Mouse (Mus musculus) kidney, embryonic 16.5 days (tissue): ENCODE measurements around the gene Nfix. TPM values are rescaled to one million over a fixed set of nuclear protein-coding genes. Genes with fewer than 3 reads are reported as not detected.

Experiments used
- ATAC-seq: fragments of 200-750 bp; cut with Nextera tagmentation; 2 replicates; pipeline ENCODE4 v1.8.0; 2017; ENCODE audit warnings: moderate TSS enrichment; ENCODE audit not compliant: low FRiP score, low TSS enrichment
- H3K27ac ChIP-seq: fragments of 300-500 bp; sonication (generic); 2 replicates; pipeline ENCODE4 v1.5.1; 2014; ENCODE audit warnings: low read length
- H3K27me3 ChIP-seq: fragments of 300-500 bp; sonication (generic); 2 replicates; pipeline ENCODE4 v1.6.1; 2014; ENCODE audit warnings: low read length, control low read depth, mixed read lengths; ENCODE audit not compliant: insufficient read depth
- H3K36me3 ChIP-seq: fragments of 300-500 bp; sonication (generic); 2 replicates; pipeline ENCODE4 v1.6.1; 2014; ENCODE audit warnings: low read length, control low read depth, mixed read lengths; ENCODE audit not compliant: insufficient read depth
- H3K4me1 ChIP-seq: fragments of 300-500 bp; sonication (generic); 2 replicates; pipeline ENCODE4 v1.6.1; 2014; ENCODE audit warnings: low read length, control low read depth, mixed read lengths; ENCODE audit not compliant: insufficient read depth
- H3K4me2 ChIP-seq: fragments of 300-500 bp; sonication (generic); replicated peaks from 2 replicates; pipeline ENCODE4 v1.6.1; 2014; ENCODE audit warnings: low read depth, low read length
- H3K4me3 ChIP-seq: fragments of 300-500 bp; sonication (generic); 2 replicates; pipeline ENCODE4 v1.5.1; 2014; ENCODE audit warnings: mild to moderate bottlenecking, low read length
- H3K9ac ChIP-seq: fragments of 300-500 bp; sonication (generic); replicated peaks from 2 replicates; pipeline ENCODE4 v1.6.1; 2014; ENCODE audit warnings: low read length
- H3K9me3 ChIP-seq: fragments of 300-500 bp; sonication (generic); 2 replicates; pipeline ENCODE4 v1.6.1; 2016; ENCODE audit warnings: low read length, control low read depth
- WGBS: fragments of 180-500 bp; shearing (Covaris S2); extraction: QIAGEN DNeasy Blood & Tissue Kit; methylation state at CpG from one replicate; pipeline ENCODE4 v1.1.7; 2014; 5-methylcytosine and 5-hydroxymethylcytosine counted together
- polyA plus RNA-seq: library from polyadenylated mRNA; unstranded; fragments of >200 nt; fragmentation: Nextera tagmentation; extraction: Ambion mirVana; gene quantifications from 2 replicates; pipeline ENCODE4 v1.2.1, GENCODE M21; 2015

Nfix gene
- polyA plus RNA-seq, 1 experiment from 2014 or later, result 14.8 TPM

- Histone ChIP-seq H3K36me3 (no peaks in the 10 kb centered on the region), H3K9me3 (no peaks in the 10 kb centered on the region), H3K4me3 (peak overlapping the region; percentile 73), H3K4me2 (peak overlapping the region; percentile 96), H3K27ac (no peak overlapping the region), H3K9ac (peak overlapping the region; percentile 87), H3K4me1 (peaks cover 9% of the 10 kb centered on the region; the same call in 1 of the 2 replicates), H3K27me3 (peaks cover 81% of the 10 kb centered on the region)
- WGBS, result 51% methylated on average over 10 of the region's 10 CpGs
- ATAC-seq, result no peak
Observed at GRCm38 (mm10) chr8:84798446-84799135, 1.6 kb downstream of the Nfix start.

DNA sequence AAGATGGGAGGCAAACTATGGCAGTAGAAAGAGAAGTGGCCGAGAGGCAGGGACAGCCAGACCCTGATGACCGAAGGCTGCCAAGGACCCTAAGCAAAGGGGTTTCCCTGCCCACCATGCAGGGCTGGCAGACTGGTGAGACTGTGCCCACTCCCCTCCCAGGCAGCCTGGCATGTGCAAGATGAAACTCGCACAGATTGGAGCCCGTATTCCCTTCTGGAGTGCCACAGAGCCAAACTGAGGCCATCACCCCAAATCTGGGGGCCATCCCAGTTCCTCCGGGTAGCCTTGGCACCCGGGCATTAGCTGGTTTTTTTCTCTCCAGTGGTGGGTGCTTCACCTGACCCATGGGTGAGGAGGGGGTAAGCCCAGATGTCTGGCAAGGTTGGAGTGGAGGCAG is 2.2 kb downstream of the Nfix start:
- peaks cover 81% of the 10 kb centered on the region for H3K27me3 ChIP-seq
- H3K27ac ChIP-seq, result no peak overlapping the region
- no peaks in the 10 kb centered on the region for H3K36me3 ChIP-seq
- no peaks in the 10 kb centered on the region for H3K9me3 ChIP-seq
- H3K4me1 ChIP-seq, result peaks cover 9% of the 10 kb centered on the region; the same call in 1 of the 2 replicates
- H3K4me3 ChIP-seq, result no peak overlapping the region
- no peak overlapping the region for H3K4me2 ChIP-seq
- 78% methylated on average over 6 of the region's 6 CpGs for WGBS
- H3K9ac ChIP-seq, result no peak overlapping the region
- ATAC-seq, result no peak

- no peaks in the 10 kb centered on the region for H3K36me3 ChIP-seq
- H3K4me1 ChIP-seq, result peaks cover 9% of the 10 kb centered on the region; the same call in 1 of the 2 replicates
- H3K27me3 ChIP-seq, result peaks cover 82% of the 10 kb centered on the region
- no peak overlapping the region for H3K27ac ChIP-seq
- WGBS, result 75% methylated on average over 15 of the region's 15 CpGs
- no peak overlapping the region for H3K4me3 ChIP-seq
- no peaks in the 10 kb centered on the region for H3K9me3 ChIP-seq
- no peak for ATAC-seq
- no peak overlapping the region for H3K9ac ChIP-seq
- H3K4me2 ChIP-seq, result no peak overlapping the region
Observed at GRCm38 (mm10) chr8:84797256-84797797, 2.8 kb downstream of the Nfix start.

GRCm38 (mm10) chr8:84794486-84794885 is 5.7 kb downstream of the Nfix start:
- ATAC-seq, result no peak
- Histone ChIP-seq H3K27me3 (peaks cover 88% of the 10 kb centered on the region), H3K9ac (no peak overlapping the region)

GRCm38 (mm10) chr8:84793791-84794485 is 6.2 kb downstream of the Nfix start:
- Histone ChIP-seq H3K9ac (no peak overlapping the region; the same call in 1 of the 2 replicates), H3K4me3 (no peak overlapping the region), H3K36me3 (no peaks in the 10 kb centered on the region), H3K4me1 (peaks cover 13% of the 10 kb centered on the region; the same call in 1 of the 2 replicates), H3K9me3 (no peaks in the 10 kb centered on the region), H3K27ac (no peak overlapping the region; the same call in 1 of the 2 replicates), H3K27me3 (peaks cover 89% of the 10 kb centered on the region), H3K4me2 (no peak overlapping the region; the same call in 1 of the 2 replicates)
- ATAC-seq, result no peak
- WGBS, result 51% methylated on average over 13 of the region's 13 CpGs

More at GRCm38 (mm10) chr8:84794486-84794885, 5.7 kb downstream of the Nfix start:
- Histone ChIP-seq H3K27ac (no peak overlapping the region; the same call in 1 of the 2 replicates), H3K4me1 (peaks cover 9% of the 10 kb centered on the region; the same call in 1 of the 2 replicates), H3K4me3 (no peak overlapping the region), H3K36me3 (no peaks in the 10 kb centered on the region), H3K4me2 (no peak overlapping the region), H3K9me3 (no peaks in the 10 kb centered on the region)
- 52% methylated on average over 7 of the region's 7 CpGs for WGBS

DNA sequence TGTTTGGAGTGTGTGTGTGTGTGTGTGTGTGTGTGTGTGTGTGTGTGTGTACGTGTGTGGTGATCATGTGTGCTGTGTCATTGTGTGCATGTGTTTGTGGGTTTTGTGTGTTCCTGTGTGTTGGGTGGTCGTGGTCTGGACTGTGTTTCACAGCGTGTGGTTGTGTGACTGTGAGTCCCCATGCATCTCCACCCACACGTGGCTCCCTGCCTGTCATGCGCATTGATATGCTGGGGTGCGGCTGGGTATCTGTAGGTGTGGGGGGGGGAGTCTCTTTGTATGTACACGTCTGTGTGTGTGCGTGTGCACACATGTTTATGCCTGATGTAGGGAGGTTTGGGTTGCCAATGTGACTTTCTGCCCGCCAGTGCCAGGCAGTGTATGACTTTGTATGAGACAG is 7.0 kb downstream of the Nfix start:
- H3K27me3 ChIP-seq, result peaks cover 89% of the 10 kb centered on the region
- no peak overlapping the region for H3K4me2 ChIP-seq
- no peak overlapping the region for H3K9ac ChIP-seq
- no peak overlapping the region for H3K4me3 ChIP-seq
- 86% methylated on average over 9 of the region's 9 CpGs for WGBS
- ATAC-seq, result no peak
- no peaks in the 10 kb centered on the region for H3K9me3 ChIP-seq
- H3K36me3 ChIP-seq, result no peaks in the 10 kb centered on the region
- no peak overlapping the region for H3K27ac ChIP-seq
- H3K4me1 ChIP-seq, result peaks cover 14% of the 10 kb centered on the region; the same call in 1 of the 2 replicates

DNA sequence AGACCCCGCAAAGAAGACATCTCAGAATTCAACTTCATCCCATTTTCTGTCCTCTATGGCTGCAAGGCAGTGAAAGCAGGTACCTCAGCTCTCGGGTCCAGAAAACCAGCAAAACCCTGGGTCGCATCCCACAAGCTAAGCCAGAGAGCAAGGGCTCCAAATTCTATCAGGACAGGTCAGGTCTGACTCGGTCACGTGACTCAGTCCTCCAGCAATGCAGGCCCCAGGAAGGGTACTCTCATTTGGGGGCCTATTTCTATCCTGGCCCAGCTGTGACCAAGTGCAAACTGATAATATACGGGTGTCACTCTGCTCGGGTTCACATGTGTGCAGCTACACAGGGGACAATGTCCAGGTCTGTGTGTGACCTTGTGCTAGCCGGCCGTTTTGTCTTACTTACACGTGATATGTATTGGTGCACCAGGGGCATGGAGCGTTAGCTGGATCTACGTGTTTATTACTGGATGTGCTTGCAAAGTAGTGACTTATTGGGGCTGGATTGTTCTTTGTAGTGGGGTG is 7.7 kb downstream of the Nfix start:
- no peak for ATAC-seq
- WGBS, result 78% methylated on average over 12 of the region's 12 CpGs
- H3K36me3 ChIP-seq, result no peaks in the 10 kb centered on the region
- no peak overlapping the region for H3K27ac ChIP-seq
- peaks cover 89% of the 10 kb centered on the region for H3K27me3 ChIP-seq
- H3K4me3 ChIP-seq, result no peak overlapping the region
- H3K9me3 ChIP-seq, result no peaks in the 10 kb centered on the region
- peaks cover 14% of the 10 kb centered on the region for H3K4me1 ChIP-seq
- no peak overlapping the region for H3K4me2 ChIP-seq
- H3K9ac ChIP-seq, result no peak overlapping the region

GRCm38 (mm10) chr8:84790537-84790936 is 9.6 kb downstream of the Nfix start:
- H3K4me3 ChIP-seq, result no peak overlapping the region
- peaks cover 90% of the 10 kb centered on the region for H3K27me3 ChIP-seq
- H3K36me3 ChIP-seq, result no peaks in the 10 kb centered on the region
- no peak for ATAC-seq
- WGBS, result 64% methylated on average over 2 of the region's 2 CpGs
- H3K9me3 ChIP-seq, result no peaks in the 10 kb centered on the region
- no peak overlapping the region for H3K4me2 ChIP-seq
- H3K9ac ChIP-seq, result no peak overlapping the region
- H3K4me1 ChIP-seq, result peaks cover 33% of the 10 kb centered on the region
- H3K27ac ChIP-seq, result no peak overlapping the region

- no peak overlapping the region for H3K4me2 ChIP-seq
- no peak overlapping the region for H3K4me3 ChIP-seq
- WGBS, result 82% methylated on average over 9 of the region's 9 CpGs
- peaks cover 37% of the 10 kb centered on the region for H3K4me1 ChIP-seq
- ATAC-seq, result no peak
- no peak overlapping the region for H3K9ac ChIP-seq
- no peaks in the 10 kb centered on the region for H3K9me3 ChIP-seq
- H3K36me3 ChIP-seq, result no peaks in the 10 kb centered on the region
- H3K27ac ChIP-seq, result no peak overlapping the region
- H3K27me3 ChIP-seq, result peaks cover 95% of the 10 kb centered on the region
Observed at GRCm38 (mm10) chr8:84789855-84790486, 10.2 kb downstream of the Nfix start.
